Mouse (Mus musculus): ENCODE data around the gene Kiss1.

DNA sequence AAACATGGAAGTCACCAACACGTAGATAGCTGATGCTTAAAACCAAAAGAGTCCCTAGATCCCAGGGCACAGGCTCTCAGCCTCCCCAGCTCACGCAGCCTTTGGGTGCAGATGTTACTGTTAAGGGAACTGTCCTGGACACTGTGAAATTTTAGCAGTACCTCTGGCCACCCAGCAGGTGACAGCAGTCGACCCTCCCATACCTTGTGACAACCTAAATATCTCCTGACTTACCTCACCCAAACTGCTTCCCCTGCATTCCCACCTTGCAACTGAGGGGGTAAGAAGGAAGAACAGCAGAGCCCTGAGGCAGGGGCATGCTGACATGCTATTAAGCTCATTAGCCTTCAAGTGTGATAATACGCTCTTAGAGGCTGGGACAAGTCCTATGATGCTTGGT lies 10.4 kb upstream of the Kiss1 start:
- TF ChIP-seq CTCF (IDR thresholded peaks at IDR 0.05; ENCODE audit: borderline replicate concordance, insufficient read depth, low read length) (no peak), POLR2A (IDR thresholded peaks at IDR 0.05; ENCODE audit: low read depth, low read length) (no peak)
